Mouse (Mus musculus): ENCODE measurements at regions not wholly inside any gene's neighbourhood (a gene's known extent, or its start where the extent isn't known, plus 50 kb on each side); places are given as distances from the start of the nearest gene placed in this dataset.
"Not testable (repeated sequence)": the region's sequence is repeated elsewhere in the genome, so short reads cannot be mapped to it uniquely, and the experiment has no call there.

- DNase-seq (ENCODE audit: low read depth, low spot score) = no peak
These were observed 270.4 kb upstream of the Dcbld2 start for GRCm38 (mm10) chr16:58137728-58138279.

- no peak for DNase-seq (ENCODE audit: low read depth, low spot score)
These were observed 261.8 kb upstream of the Dcbld2 start for GRCm38 (mm10) chr16:58146479-58146878.

GRCm38 (mm10) chr16:58155538-58155937 lies 252.7 kb upstream of the Dcbld2 start:
- no peak for DNase-seq (ENCODE audit: low read depth, low spot score)

- no peak for DNase-seq (ENCODE audit: low read depth, low spot score)
These were observed 229.4 kb upstream of the Dcbld2 start for GRCm38 (mm10) chr16:58178744-58179401.

GRCm38 (mm10) chr16:58179981-58180380 lies 228.3 kb upstream of the Dcbld2 start:
- not testable (repeated sequence) for DNase-seq (ENCODE audit: low read depth, low spot score)

GRCm38 (mm10) chr16:58194619-58195497 lies 213.4 kb upstream of the Dcbld2 start:
- no peak for DNase-seq (ENCODE audit: low read depth, low spot score)

- DNase-seq (ENCODE audit: low read depth, low spot score) = no peak
These were observed 196.4 kb upstream of the Dcbld2 start for GRCm38 (mm10) chr16:58211872-58212271.

GRCm38 (mm10) chr16:58234686-58235085 lies 173.6 kb upstream of the Dcbld2 start:
- no peak for DNase-seq (ENCODE audit: low read depth, low spot score)

- DNase-seq (ENCODE audit: low read depth, low spot score) = no peak
These were observed 171.4 kb upstream of the Dcbld2 start for GRCm38 (mm10) chr16:58236857-58237256.

GRCm38 (mm10) chr16:58276281-58276680 lies 132.0 kb upstream of the Dcbld2 start:
- DNase-seq (ENCODE audit: low read depth, low spot score) = no peak

- DNase-seq (ENCODE audit: low read depth, low spot score) = no peak
These were observed 126.8 kb upstream of the Dcbld2 start for GRCm38 (mm10) chr16:58281474-58281873.

- DNase-seq (ENCODE audit: low read depth, low spot score) = no peak
These were observed 113.8 kb upstream of the Dcbld2 start for GRCm38 (mm10) chr16:58294457-58294856.

- no peak for DNase-seq (ENCODE audit: low read depth, low spot score)
These were observed 113.1 kb upstream of the Dcbld2 start for GRCm38 (mm10) chr16:58295128-58295527.

GRCm38 (mm10) chr16:58299495-58299894 lies 108.7 kb upstream of the Dcbld2 start:
- DNase-seq (ENCODE audit: low read depth, low spot score) = peak; percentile 30

GRCm38 (mm10) chr16:58300098-58300497 lies 108.1 kb upstream of the Dcbld2 start:
- DNase-seq (ENCODE audit: low read depth, low spot score) = no peak

- no peak for DNase-seq (ENCODE audit: low read depth, low spot score)
These were observed 104.7 kb upstream of the Dcbld2 start for GRCm38 (mm10) chr16:58303555-58303954.

- DNase-seq (ENCODE audit: low read depth, low spot score) = no peak
These were observed 91.3 kb upstream of the Dcbld2 start for GRCm38 (mm10) chr16:58316889-58317455.

- DNase-seq (ENCODE audit: low read depth, low spot score) = no peak
These were observed 77.2 kb upstream of the Dcbld2 start for GRCm38 (mm10) chr16:58331087-58331486.

- DNase-seq (ENCODE audit: low read depth, low spot score) = no peak
These were observed 64.3 kb upstream of the Dcbld2 start for GRCm38 (mm10) chr16:58343921-58344320.

- no peak for DNase-seq (ENCODE audit: low read depth, low spot score)
These were observed 58.9 kb upstream of the Dcbld2 start for GRCm38 (mm10) chr16:58349354-58349753.

- no peak for DNase-seq (ENCODE audit: low read depth, low spot score)
These were observed 58.4 kb upstream of the Dcbld2 start for GRCm38 (mm10) chr16:58349802-58350201.

- DNase-seq (ENCODE audit: low read depth, low spot score) = no peak
These were observed 56.1 kb upstream of the Dcbld2 start for GRCm38 (mm10) chr16:58352156-58352555.
